Mouse (Mus musculus) small intestine, adult 2 months (tissue): ENCODE data around the gene Saysd1.

Source experiments
- CTCF ChIP-seq: fragments of 200-500 bp; IDR thresholded peaks from 2 replicates; pipeline ENCODE4 v1.5.1; 2012; ENCODE audit warnings: low read depth, mild to moderate bottlenecking, control low read depth, inconsistent platforms, low read length, moderate library complexity, mixed read lengths; ENCODE audit not compliant: insufficient replicate concordance, insufficient read length; ENCODE audit errors: extremely low read depth
- POLR2A ChIP-seq: fragments of 200-500 bp; IDR thresholded peaks from 2 replicates; pipeline ENCODE4 v1.6.1; 2012; ENCODE audit warnings: low read depth, mild to moderate bottlenecking, control low read depth, inconsistent platforms, low read length, moderate library complexity

DNA sequence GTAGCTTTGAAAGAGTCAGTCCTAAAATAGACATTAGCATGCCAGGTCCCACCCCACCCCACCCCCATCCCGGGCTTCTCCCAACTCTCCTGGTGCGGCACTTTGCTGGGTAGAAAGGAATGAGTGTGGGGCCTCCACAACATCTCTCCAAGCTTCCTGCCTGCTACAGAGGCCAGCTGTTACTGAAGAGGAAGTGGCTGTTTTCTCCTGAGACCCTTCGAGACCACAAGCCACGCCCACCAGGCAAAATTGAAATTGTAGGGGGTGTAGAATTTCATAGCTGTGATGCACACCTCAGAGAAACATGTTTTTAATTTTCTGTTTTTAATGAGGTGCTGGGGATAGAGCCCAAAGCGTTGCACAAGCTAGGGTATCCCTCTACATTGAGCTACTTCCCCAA lies 17.5 kb downstream of the Saysd1 start:
- TF ChIP-seq CTCF (no peak), POLR2A (no peak)
